Mouse (Mus musculus): ENCODE measurements at regions not wholly inside any gene's neighbourhood (a gene's known extent, or its start where the extent isn't known, plus 50 kb on each side); places are given as distances from the start of the nearest gene placed in this dataset.
"Not testable (repeated sequence)": the region's sequence is repeated elsewhere in the genome, so short reads cannot be mapped to it uniquely, and the experiment has no call there.

- DNase-seq = peak; percentile 54
Measured at GRCm38 (mm10) chr2:117450172-117450865, 107.5 kb upstream of the Rasgrp1 start.

GRCm38 (mm10) chr2:117451818-117452217, 109.0 kb upstream of the Rasgrp1 start:
- DNase-seq = no peak

GRCm38 (mm10) chr2:117455021-117455739, 112.4 kb upstream of the Rasgrp1 start:
- DNase-seq = no peak

GRCm38 (mm10) chr2:117455740-117456455, 113.1 kb upstream of the Rasgrp1 start:
- no peak for DNase-seq

- DNase-seq = no peak
Measured at GRCm38 (mm10) chr2:117456456-117457020, 113.7 kb upstream of the Rasgrp1 start.

GRCm38 (mm10) chr2:117461541-117462290, 118.9 kb upstream of the Rasgrp1 start:
- no peak for DNase-seq

- no peak for DNase-seq
Measured at GRCm38 (mm10) chr2:117474885-117475542, 132.2 kb upstream of the Rasgrp1 start.

- peak; percentile 17 for DNase-seq
Measured at GRCm38 (mm10) chr2:117475561-117475960, 132.8 kb upstream of the Rasgrp1 start.

- DNase-seq = not testable (repeated sequence)
Measured at GRCm38 (mm10) chr2:117477503-117477902, 134.7 kb upstream of the Rasgrp1 start.

GRCm38 (mm10) chr2:117479244-117480009, 136.6 kb upstream of the Rasgrp1 start:
- not testable (repeated sequence) for DNase-seq

GRCm38 (mm10) chr2:117486447-117486846, 143.6 kb upstream of the Rasgrp1 start:
- DNase-seq = no peak

- no peak for DNase-seq
Measured at GRCm38 (mm10) chr2:117498565-117498964, 155.8 kb upstream of the Rasgrp1 start.

- DNase-seq = no peak
Measured at GRCm38 (mm10) chr2:117502611-117503010, 159.8 kb upstream of the Rasgrp1 start.

- DNase-seq = no peak
Measured at GRCm38 (mm10) chr2:117511737-117512136, 168.9 kb upstream of the Rasgrp1 start.

- DNase-seq = peak; percentile 28
Measured at GRCm38 (mm10) chr2:117512551-117512950, 169.8 kb upstream of the Rasgrp1 start.

- no peak for DNase-seq
Measured at GRCm38 (mm10) chr2:117524437-117524836, 181.6 kb upstream of the Rasgrp1 start.

GRCm38 (mm10) chr2:117538865-117539264, 196.1 kb upstream of the Rasgrp1 start:
- DNase-seq = no peak

- no peak for DNase-seq
Measured at GRCm38 (mm10) chr2:117539285-117539684, 196.5 kb upstream of the Rasgrp1 start.

GRCm38 (mm10) chr2:117541471-117541870, 198.7 kb upstream of the Rasgrp1 start:
- DNase-seq = peak; percentile 70

GRCm38 (mm10) chr2:117542298-117542697, 199.5 kb upstream of the Rasgrp1 start:
- DNase-seq = peak; percentile 45
